Mouse (Mus musculus) lung, embryonic 15.5 days (tissue): ENCODE data around the gene Zfp978. TPM values are rescaled to one million over a fixed set of nuclear protein-coding genes. Genes with fewer than 3 reads are reported as not detected.
A peak's percentile ranks its signal among the peaks of the same experiment; 100 is the strongest.
"Not testable (repeated sequence)": the region's sequence is repeated elsewhere in the genome, so short reads cannot be mapped to it uniquely, and the experiment has no call there.

ENCODE experiments used
- ATAC-seq: fragments of 200-750 bp; cut with Nextera tagmentation; 2 replicates; pipeline ENCODE4 v1.8.0; 2017; ENCODE audit warnings: moderate number of reproducible peaks, borderline replicate concordance; ENCODE audit not compliant: low FRiP score, low TSS enrichment; ENCODE audit errors: extremely low read depth
- H3K27ac ChIP-seq: fragments of 300-500 bp; sonication (generic); 2 replicates; pipeline ENCODE4 v1.5.1; 2015; ENCODE audit warnings: moderate library complexity, mild to moderate bottlenecking, inconsistent platforms
- H3K27me3 ChIP-seq: fragments of 300-500 bp; sonication (generic); 2 replicates; pipeline ENCODE4 v1.6.1; 2015; ENCODE audit warnings: inconsistent platforms
- H3K36me3 ChIP-seq: fragments of 300-500 bp; sonication (generic); 2 replicates; pipeline ENCODE4 v1.6.1; 2015; ENCODE audit warnings: inconsistent platforms
- H3K4me1 ChIP-seq: fragments of 300-500 bp; sonication (generic); 2 replicates; pipeline ENCODE4 v1.6.1; 2015; ENCODE audit warnings: inconsistent platforms
- H3K4me2 ChIP-seq: fragments of 300-500 bp; sonication (generic); 2 replicates; pipeline ENCODE4 v1.6.1; 2015; ENCODE audit warnings: inconsistent platforms, mild to moderate bottlenecking, moderate library complexity
- H3K4me3 ChIP-seq: fragments of 300-500 bp; sonication (generic); 2 replicates; pipeline ENCODE4 v1.5.1; 2015; ENCODE audit warnings: mild to moderate bottlenecking, inconsistent platforms
- H3K9ac ChIP-seq: fragments of 300-500 bp; sonication (generic); 2 replicates; pipeline ENCODE4 v1.6.1; 2015; ENCODE audit warnings: inconsistent platforms
- H3K9me3 ChIP-seq: fragments of 300-500 bp; sonication (generic); 2 replicates; pipeline ENCODE4 v1.6.1; 2016; ENCODE audit warnings: inconsistent platforms
- WGBS: fragments of 180-500 bp; shearing (Covaris S2); methylation state at CpG from one replicate; pipeline ENCODE4 v1.1.7; 2015; 5-methylcytosine and 5-hydroxymethylcytosine counted together
- polyA plus RNA-seq: library from polyadenylated mRNA; unstranded; fragments of >200 nt; fragmentation: Nextera tagmentation; extraction: Ambion mirVana; gene quantifications from 2 replicates; pipeline ENCODE4 v1.2.1, GENCODE M21; 2015

The Zfp978 gene
- polyA plus RNA-seq, 1 experiment from 2014 or later: 0.22 TPM

DNA sequence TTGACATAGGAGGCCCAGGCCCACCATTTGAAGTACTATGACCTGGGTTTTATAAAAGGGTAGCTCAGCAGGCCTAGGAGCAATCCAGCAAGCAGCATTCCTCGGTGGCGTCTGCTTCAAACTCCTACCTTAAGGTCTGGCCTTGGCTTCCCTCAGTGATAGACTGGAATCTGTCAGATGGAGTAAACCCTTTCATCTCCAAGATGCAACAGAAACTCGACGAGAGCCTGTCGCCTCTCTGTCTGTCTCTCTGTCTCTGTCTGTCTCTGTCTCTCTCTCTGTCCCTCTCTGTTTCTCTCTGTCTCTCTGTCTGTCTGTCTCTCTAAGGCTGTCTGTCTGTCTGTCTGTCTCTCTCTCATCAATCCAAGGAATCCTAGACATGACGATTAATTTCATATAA, 42.4 kb downstream of the Zfp978 start:
- H3K27me3 ChIP-seq, H3K4me2 ChIP-seq, H3K27ac ChIP-seq, H3K36me3 ChIP-seq, H3K4me3 ChIP-seq, ATAC-seq, H3K9ac ChIP-seq, H3K4me1 ChIP-seq: not testable (repeated sequence)
- peaks cover 36% of the 10 kb centered on the region for H3K9me3 ChIP-seq
- 85% methylated on average over 6 of the region's 6 CpGs for WGBS

GRCm38 (mm10) chr4:147403931-147404913, 43.1 kb downstream of the Zfp978 start:
- H3K4me1 ChIP-seq, H3K27me3 ChIP-seq, H3K9ac ChIP-seq, H3K4me2 ChIP-seq, H3K27ac ChIP-seq, H3K4me3 ChIP-seq, H3K36me3 ChIP-seq: not testable (repeated sequence)
- WGBS: 72% methylated on average over 6 of the region's 6 CpGs
- H3K9me3 ChIP-seq: peaks cover 36% of the 10 kb centered on the region
- peak; percentile 55 for ATAC-seq

DNA sequence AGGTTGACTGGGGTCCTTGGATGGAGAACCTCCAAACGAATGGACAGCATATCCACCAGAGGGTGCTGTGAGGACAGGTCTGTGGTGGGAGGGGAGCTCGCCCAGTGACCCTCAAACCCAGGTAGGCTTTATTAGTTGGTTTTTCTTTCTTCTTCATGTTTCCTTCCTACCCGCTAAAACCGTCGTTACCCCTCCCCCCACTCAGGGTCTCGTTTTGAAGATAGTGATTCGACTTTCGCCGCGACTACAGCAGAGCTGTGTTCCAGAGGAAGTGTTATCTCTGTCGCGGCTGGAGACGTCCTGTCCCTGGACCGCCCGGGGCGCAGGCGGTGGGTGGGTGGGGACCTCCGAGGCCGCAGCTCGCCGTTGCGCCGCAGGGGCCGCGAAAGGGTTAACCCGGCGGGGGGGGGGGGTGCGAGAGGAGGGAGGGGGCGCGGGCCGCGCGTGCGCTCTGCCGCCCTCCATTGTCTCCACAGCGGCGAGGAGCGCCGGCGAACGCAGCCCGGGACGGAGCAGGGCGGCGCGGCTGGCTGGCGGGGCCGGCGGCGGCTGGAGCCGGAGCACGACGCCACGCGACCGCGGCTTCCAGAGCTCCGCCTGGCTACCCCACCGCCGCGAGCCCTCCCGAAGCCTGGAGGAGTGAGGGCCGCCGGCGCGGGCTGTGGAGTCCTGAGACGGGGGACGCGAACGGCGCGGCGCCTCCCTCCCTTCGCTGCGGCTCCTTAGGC, 45.8 kb downstream of the Zfp978 start:
- H3K9ac ChIP-seq: peak overlapping the region; percentile 50
- H3K9me3 ChIP-seq: peaks cover 38% of the 10 kb centered on the region
- no peaks in the 10 kb centered on the region for H3K4me1 ChIP-seq
- H3K27ac ChIP-seq: no peak overlapping the region
- peak; percentile 82 for ATAC-seq
- peak overlapping the region; percentile 77 for H3K4me2 ChIP-seq
- 0 out of 2 replicates have a peak, but pooled peaks cover 4% of the 10 kb centered on the region for H3K36me3 ChIP-seq
- H3K4me3 ChIP-seq: peak overlapping the region; percentile 45
- no peaks in the 10 kb centered on the region for H3K27me3 ChIP-seq
- under 1% methylated on average over 37 of the region's 75 CpGs for WGBS

DNA sequence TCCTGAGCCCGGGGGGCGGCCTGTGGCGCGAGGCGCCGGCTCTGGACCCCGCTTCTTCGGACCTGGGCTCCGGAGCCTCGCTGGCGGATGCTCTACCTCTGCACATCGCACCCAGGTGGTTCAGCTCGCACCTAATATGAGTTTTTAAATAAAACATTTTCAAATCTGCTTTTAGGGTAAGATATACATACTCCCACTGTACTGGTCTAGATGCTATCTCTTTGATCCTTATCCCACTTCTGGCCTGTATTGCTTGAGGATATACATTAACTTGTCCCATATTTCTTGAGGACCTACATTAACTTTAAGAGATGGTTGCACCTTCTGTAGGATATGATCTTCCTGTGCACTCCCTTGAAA, 46.3 kb downstream of the Zfp978 start:
- H3K4me1 ChIP-seq: no peaks in the 10 kb centered on the region
- H3K4me3 ChIP-seq: peak overlapping the region; percentile 45
- H3K36me3 ChIP-seq: 0 out of 2 replicates have a peak, but pooled peaks cover 4% of the 10 kb centered on the region
- ATAC-seq: no peak
- peaks cover 37% of the 10 kb centered on the region for H3K9me3 ChIP-seq
- H3K4me2 ChIP-seq: peak overlapping the region; percentile 77
- 5% methylated on average over 11 of the region's 13 CpGs for WGBS
- H3K27ac ChIP-seq: no peak overlapping the region
- no peaks in the 10 kb centered on the region for H3K27me3 ChIP-seq
- peak overlapping the region; percentile 50 for H3K9ac ChIP-seq

GRCm38 (mm10) chr4:147416365-147416764, 55.3 kb downstream of the Zfp978 start:
- H3K9ac ChIP-seq, H3K27me3 ChIP-seq, H3K4me2 ChIP-seq, H3K4me3 ChIP-seq, H3K27ac ChIP-seq, H3K4me1 ChIP-seq, ATAC-seq, H3K36me3 ChIP-seq: not testable (repeated sequence)
- H3K9me3 ChIP-seq: peaks cover 28% of the 10 kb centered on the region; the same call in 1 of the 2 replicates
- 60% methylated on average over 1 of the region's 1 CpGs for WGBS

GRCm38 (mm10) chr4:147417157-147417778, 56.2 kb downstream of the Zfp978 start:
- Histone ChIP-seq H3K27me3 (no peaks in the 10 kb centered on the region), H3K4me1 (no peaks in the 10 kb centered on the region), H3K27ac (no peak overlapping the region), H3K4me3 (no peak overlapping the region), H3K9me3 (peaks cover 33% of the 10 kb centered on the region; the same call in 1 of the 2 replicates), H3K9ac (no peak overlapping the region), H3K36me3 (no peaks in the 10 kb centered on the region), H3K4me2 (no peak overlapping the region)
- no peak for ATAC-seq
- 56% methylated on average over 8 of the region's 8 CpGs for WGBS

DNA sequence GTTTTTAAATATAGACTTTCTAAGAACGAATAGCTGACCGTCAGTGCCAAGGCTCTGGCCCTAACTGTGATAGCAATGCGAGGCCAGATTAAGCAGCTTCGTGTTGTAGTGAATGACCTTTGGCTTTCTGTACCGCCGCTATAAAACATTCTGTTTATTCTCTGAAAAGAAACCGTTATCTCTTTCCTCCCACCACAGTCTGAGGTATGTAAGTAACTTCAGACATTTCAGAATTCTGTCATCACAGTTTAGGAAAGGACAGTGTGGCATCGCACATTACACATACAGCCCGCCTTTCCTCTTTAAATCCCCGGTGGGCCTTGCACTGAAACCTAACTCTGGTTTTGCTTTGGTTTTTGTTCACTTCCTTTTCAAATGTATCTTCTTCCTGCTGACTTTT, 56.8 kb downstream of the Zfp978 start:
- Histone ChIP-seq H3K9ac (no peak overlapping the region), H3K4me1 (no peaks in the 10 kb centered on the region), H3K36me3 (no peaks in the 10 kb centered on the region), H3K27me3 (no peaks in the 10 kb centered on the region), H3K9me3 (peaks cover 36% of the 10 kb centered on the region; the same call in 1 of the 2 replicates), H3K27ac (no peak overlapping the region), H3K4me2 (no peak overlapping the region), H3K4me3 (no peak overlapping the region)
- ATAC-seq: no peak
- 59% methylated on average over 10 of the region's 10 CpGs for WGBS

- H3K27me3 ChIP-seq, H3K36me3 ChIP-seq, H3K9ac ChIP-seq, H3K4me2 ChIP-seq, ATAC-seq, H3K4me3 ChIP-seq, H3K27ac ChIP-seq, H3K4me1 ChIP-seq: not testable (repeated sequence)
- 53% methylated on average over 7 of the region's 7 CpGs for WGBS
- peaks cover 39% of the 10 kb centered on the region for H3K9me3 ChIP-seq
Measured at GRCm38 (mm10) chr4:147418333-147418732, 57.2 kb downstream of the Zfp978 start.

DNA sequence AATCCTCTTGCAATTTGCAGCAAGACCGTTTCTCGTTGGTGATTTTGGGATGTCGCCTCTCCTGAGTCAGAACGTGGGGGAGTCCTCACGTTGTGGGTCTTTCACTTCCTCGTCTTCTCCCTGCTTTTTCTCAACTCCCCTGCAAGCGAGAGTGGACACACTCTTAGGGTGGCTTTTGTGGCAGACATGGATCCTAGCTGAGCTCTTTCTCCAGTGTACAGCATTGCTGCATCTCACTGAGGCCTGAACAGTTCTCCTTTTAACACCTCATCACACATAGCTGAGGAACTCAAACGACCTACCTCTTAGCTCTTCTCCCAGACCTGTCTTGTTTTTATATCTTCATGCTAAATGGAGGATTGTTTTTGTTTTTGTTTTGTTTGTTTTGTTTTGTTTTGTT, 58.1 kb downstream of the Zfp978 start:
- H3K4me3 ChIP-seq, H3K36me3 ChIP-seq, ATAC-seq, H3K4me1 ChIP-seq, H3K9ac ChIP-seq, H3K27ac ChIP-seq, H3K27me3 ChIP-seq, H3K4me2 ChIP-seq: not testable (repeated sequence)
- H3K9me3 ChIP-seq: peaks cover 46% of the 10 kb centered on the region
- WGBS: 73% methylated on average over 8 of the region's 8 CpGs

- not testable (repeated sequence) for H3K4me2 ChIP-seq, H3K27ac ChIP-seq, H3K27me3 ChIP-seq, H3K9ac ChIP-seq, H3K36me3 ChIP-seq, H3K4me3 ChIP-seq, H3K4me1 ChIP-seq, ATAC-seq
- whole genome bisulfite sequencing: 77% methylated on average over 5 of the region's 5 CpGs
- H3K9me3 ChIP-seq: peaks cover 48% of the 10 kb centered on the region
Measured at GRCm38 (mm10) chr4:147419756-147420590, 58.9 kb downstream of the Zfp978 start.

DNA sequence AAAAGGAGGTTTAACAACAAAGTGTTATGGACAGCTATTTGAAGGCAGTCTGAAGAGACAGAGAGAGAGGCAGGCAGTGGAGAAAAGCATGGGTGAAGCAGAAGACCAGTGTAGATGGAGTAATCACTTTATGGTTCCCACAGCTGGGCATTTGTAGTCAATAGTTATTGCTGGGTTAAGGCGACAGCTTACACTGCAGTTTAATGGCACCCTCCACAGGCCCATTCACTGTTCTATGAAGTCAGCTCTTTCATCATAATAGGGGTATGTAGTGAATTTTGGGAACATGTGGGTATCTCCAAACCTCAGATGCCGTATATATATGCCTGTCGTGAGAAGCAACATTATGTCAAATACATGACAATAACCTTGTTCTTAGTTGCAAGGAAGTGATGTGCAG, 59.7 kb downstream of the Zfp978 start:
- H3K4me1 ChIP-seq: no peaks in the 10 kb centered on the region
- no peak for ATAC-seq
- 61% methylated on average over 3 of the region's 3 CpGs for WGBS
- no peak overlapping the region for H3K27ac ChIP-seq
- H3K27me3 ChIP-seq: no peaks in the 10 kb centered on the region
- no peak overlapping the region for H3K4me2 ChIP-seq
- H3K36me3 ChIP-seq: no peaks in the 10 kb centered on the region
- no peak overlapping the region for H3K9ac ChIP-seq
- peaks cover 56% of the 10 kb centered on the region for H3K9me3 ChIP-seq
- no peak overlapping the region for H3K4me3 ChIP-seq
